Mouse (Mus musculus): ENCODE measurements around the gene Matn1. TPM values are rescaled to one million over a fixed set of nuclear protein-coding genes. Genes with fewer than 3 reads are reported as not detected.

Matn1 gene
- total RNA-seq, 1 experiment from 2014 or later, result not detected

DNA sequence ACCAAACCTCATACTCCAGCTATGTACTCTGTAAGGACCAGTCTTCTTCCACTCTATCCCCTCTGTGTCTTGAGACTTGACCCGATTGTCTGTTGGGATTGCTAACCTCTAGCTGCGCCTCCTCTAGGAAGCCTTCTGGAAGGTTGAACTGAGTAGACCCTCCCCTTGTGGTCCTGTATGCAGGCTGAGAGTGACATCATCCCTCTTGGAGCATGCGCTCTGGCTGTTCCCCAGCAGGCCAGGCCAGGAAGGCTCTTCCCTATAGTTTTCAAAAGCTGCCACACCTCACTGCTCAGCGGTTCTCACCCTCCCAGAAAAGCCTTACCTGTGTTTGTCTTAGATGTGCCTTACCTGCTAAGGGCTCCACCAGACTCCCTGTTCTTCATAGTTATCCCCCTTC lies 42.9 kb downstream of the Matn1 start:
- no peak for DNase-seq

DNA sequence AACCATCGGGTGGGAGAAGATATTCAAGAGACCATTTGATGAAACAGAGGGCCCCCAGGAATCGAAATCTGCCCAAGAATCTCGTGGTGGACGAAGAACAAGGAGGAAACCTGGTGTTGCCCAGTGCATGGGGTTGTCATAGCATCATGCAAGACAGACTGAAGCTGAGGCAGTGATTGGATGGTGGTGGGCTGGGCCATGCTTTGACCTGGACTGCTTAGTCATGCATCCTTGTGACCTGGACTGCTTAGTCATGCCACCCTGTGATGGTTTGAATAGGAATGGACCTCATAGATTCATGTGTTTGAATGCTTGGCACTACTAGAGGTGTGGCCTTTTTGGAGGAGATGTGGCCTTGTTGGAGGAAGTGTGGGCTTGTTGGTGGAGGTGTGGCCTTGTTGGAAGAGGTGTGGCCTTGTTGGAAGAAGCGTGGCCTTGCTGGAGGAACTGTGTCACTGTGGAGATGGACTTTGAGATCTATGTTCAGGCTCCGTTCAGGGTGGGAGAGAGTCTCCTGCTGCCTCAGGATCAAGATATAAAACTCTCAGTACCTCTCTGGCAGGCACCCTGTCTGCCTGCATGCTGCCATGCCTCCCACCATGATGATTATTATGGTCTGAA lies 44.1 kb downstream of the Matn1 start:
- DNase-seq, result no peak

DNA sequence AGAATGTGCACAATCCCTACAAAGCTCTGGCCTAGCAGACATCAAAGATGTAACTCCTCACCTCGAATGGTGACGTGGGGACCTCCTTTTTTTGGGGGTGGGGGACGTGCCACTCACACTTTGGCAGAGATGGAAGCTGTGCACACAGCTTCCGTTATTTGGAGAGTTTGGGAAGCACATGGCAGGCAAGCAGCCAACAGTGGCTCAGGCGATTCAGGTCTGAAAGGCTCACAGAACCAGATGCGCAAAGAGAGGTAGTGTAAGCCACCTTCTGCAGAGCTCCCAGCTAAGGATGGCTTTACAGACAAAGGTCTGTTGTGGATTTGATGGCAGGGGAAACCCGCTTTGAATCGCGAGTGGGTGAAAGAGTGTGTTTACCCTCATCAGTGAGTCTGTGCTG lies 45.0 kb downstream of the Matn1 start:
- no peak for DNase-seq

DNA sequence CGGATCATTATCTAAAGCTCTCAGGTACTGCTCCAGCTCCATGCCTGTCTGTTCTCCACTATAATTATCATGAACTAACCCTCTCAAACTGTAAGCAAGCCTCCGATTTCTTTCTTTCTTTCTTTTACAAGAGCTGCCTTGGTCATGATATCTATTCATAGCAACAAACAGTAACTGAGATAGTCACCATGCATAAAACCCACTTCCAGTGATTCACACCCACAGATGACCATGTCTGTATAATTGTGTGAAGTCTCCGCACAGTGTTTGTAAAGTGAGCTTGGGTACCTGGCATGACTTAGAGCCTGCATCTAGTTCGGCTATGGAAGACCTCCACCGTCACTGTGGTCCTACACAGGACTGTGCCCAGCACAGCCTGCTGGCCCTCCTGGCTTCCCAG lies 46.8 kb downstream of the Matn1 start:
- no peak for DNase-seq

DNA sequence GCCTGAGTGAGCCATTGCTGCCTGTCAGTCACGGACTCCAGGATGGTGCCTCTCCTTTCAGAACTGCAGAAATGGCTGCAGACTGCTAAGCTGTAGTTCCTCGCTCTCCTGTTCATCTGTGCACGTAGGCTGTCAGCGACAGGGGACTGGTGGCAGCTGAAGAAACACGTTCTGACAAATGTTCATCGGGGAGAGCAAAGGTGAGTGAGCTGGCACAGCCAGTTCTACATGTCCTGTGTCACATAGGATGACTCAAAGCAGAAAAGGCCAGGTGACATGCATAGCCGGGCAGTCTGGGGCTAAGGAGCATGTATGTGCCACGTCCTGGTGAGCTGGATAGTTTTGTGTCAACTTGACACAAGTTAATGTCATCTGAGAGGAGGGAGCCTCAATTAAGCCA lies 50.4 kb downstream of the Matn1 start:
- DNase-seq, result no peak

DNA sequence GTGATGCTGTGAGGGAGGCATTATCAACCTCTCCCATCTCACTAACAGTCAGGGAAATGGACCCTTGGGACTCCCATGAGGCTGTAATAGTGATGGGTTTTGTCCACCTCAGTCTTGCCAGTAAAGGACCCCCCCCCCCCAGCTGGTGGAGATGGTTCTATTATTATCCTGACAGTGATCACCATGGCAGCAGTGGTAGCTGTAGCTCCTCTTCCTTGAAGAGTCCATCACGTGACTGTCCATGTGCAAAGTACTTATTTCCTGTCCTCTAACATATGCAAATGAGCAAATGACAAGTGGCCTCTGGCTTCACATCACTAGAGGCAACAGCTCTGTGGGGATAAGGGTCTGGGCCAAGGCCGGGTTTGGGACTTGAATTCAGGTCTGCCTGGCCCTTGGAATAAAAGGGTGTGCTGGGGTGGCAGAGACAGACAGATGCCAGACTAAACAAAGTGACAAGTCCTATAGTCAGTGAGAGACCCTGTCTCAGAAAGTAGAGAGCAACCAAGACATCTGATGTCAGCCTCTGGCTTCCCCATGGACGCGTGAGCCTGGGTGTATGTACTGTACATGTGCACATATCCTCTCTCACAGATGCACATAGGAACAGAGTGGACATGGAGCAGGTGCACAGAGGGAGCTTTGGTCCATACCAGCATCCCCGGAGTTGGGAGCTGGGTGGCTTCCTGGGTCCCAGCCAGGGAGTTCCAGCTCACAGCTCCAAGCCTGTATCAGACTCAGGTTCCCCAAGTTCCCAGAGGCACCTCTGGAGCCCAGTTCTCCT lies 55.8 kb downstream of the Matn1 start:
- no peak for DNase-seq

DNA sequence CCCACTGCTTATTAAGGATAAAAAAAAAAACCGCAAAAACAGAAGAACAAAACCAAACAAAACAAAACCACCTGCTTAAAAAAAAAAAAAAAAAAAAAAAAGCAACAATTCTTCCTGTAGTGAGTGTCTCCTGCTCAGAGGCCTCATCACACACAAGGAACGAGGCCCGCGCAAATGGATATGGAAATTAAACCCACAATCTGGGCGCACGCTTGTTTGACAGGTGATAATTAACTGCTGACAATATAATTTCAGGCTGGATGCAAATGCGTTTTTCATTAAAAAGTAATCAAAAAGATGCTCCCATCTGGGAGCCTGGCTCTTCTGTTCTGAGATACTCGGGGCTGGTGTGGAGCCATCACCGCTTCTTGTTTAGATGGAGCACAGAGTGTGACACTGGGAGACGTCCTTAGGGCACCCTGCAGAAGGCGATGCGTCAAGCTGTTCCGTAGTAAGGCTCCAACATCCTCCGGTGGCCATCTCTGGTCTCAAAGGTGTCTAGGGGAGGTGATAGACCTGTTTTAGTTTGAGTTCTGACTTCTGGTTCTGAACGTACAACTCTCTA lies 56.5 kb downstream of the Matn1 start:
- no peak for DNase-seq

Other genes with a start within 250 kb of the Matn1 start
- gene Sdc3, start 151.8 kb upstream of the Matn1 start, total RNA-seq (2021), result 233 and 245 TPM in 2 replicates
- 15.2 and 52.4 TPM in 2 replicates for gene Laptm5, start 31.3 kb upstream of the Matn1 start, total RNA-seq (2021)

Measured in adrenal gland, postnatal 14 days (tissue).